Mouse (Mus musculus): ENCODE results near the gene Dand5. TPM values are rescaled to one million over a fixed set of nuclear protein-coding genes. Genes with fewer than 3 reads are reported as not detected.

Dand5 gene
- polyA plus RNA-seq, 1 experiment = 9.4 TPM

- Histone ChIP-seq H3K27ac (replicated peaks; ENCODE audit: low read depth, low read length) (peak overlapping the region; percentile 40), H3K4me3 (ENCODE audit: insufficient read depth, low read depth, low read length) (peak overlapping the region; percentile 80), H3K4me1 (ENCODE audit: control insufficient read depth, insufficient read depth, insufficient read length, low read length) (peaks cover 31% of the 10 kb centered on the region)
Measured at GRCm38 (mm10) chr8:84797971-84798370, 24.7 kb downstream of the Dand5 start.

GRCm38 (mm10) chr8:84797256-84797797 is 25.3 kb downstream of the Dand5 start:
- H3K4me3 ChIP-seq (ENCODE audit: insufficient read depth, low read depth, low read length) = no peak overlapping the region
- H3K27ac ChIP-seq (replicated peaks; ENCODE audit: low read depth, low read length) = peak overlapping the region; percentile 40; the same call in 1 of the 2 replicates
- peaks cover 33% of the 10 kb centered on the region for H3K4me1 ChIP-seq (ENCODE audit: control insufficient read depth, insufficient read depth, insufficient read length, low read length)

- Histone ChIP-seq H3K27ac (replicated peaks; ENCODE audit: low read depth, low read length) (peak overlapping the region; percentile 19; the same call in 1 of the 2 replicates), H3K4me1 (ENCODE audit: control insufficient read depth, insufficient read depth, insufficient read length, low read length) (peaks cover 45% of the 10 kb centered on the region), H3K4me3 (ENCODE audit: insufficient read depth, low read depth, low read length) (peak overlapping the region; percentile 1; the same call in 1 of the 2 replicates)
Measured at GRCm38 (mm10) chr8:84794486-84794885, 28.1 kb downstream of the Dand5 start.

- no peak overlapping the region for H3K27ac ChIP-seq (replicated peaks; ENCODE audit: low read depth, low read length)
- no peak overlapping the region; the same call in 1 of the 2 replicates for H3K4me3 ChIP-seq (ENCODE audit: insufficient read depth, low read depth, low read length)
- peaks cover 47% of the 10 kb centered on the region for H3K4me1 ChIP-seq (ENCODE audit: control insufficient read depth, insufficient read depth, insufficient read length, low read length)
Measured at GRCm38 (mm10) chr8:84793791-84794485, 28.7 kb downstream of the Dand5 start.

GRCm38 (mm10) chr8:84793134-84793533 is 29.5 kb downstream of the Dand5 start:
- Histone ChIP-seq H3K27ac (replicated peaks; ENCODE audit: low read depth, low read length) (no peak overlapping the region), H3K4me3 (ENCODE audit: insufficient read depth, low read depth, low read length) (no peak overlapping the region), H3K4me1 (ENCODE audit: control insufficient read depth, insufficient read depth, insufficient read length, low read length) (peaks cover 45% of the 10 kb centered on the region)

GRCm38 (mm10) chr8:84792429-84792947 is 30.1 kb downstream of the Dand5 start:
- Histone ChIP-seq H3K4me1 (ENCODE audit: control insufficient read depth, insufficient read depth, insufficient read length, low read length) (peaks cover 46% of the 10 kb centered on the region), H3K27ac (replicated peaks; ENCODE audit: low read depth, low read length) (no peak overlapping the region)

GRCm38 (mm10) chr8:84790537-84790936 is 32.1 kb downstream of the Dand5 start:
- peaks cover 62% of the 10 kb centered on the region for H3K4me1 ChIP-seq (ENCODE audit: control insufficient read depth, insufficient read depth, insufficient read length, low read length)
- H3K4me3 ChIP-seq (ENCODE audit: insufficient read depth, low read depth, low read length) = no peak overlapping the region
- H3K27ac ChIP-seq (replicated peaks; ENCODE audit: low read depth, low read length) = peak overlapping the region; percentile 52

More at GRCm38 (mm10) chr8:84792429-84792947, 30.1 kb downstream of the Dand5 start:
- no peak overlapping the region for H3K4me3 ChIP-seq (ENCODE audit: insufficient read depth, low read depth, low read length)

- Histone ChIP-seq H3K4me1 (ENCODE audit: control insufficient read depth, insufficient read depth, insufficient read length, low read length) (peaks cover 65% of the 10 kb centered on the region), H3K27ac (replicated peaks; ENCODE audit: low read depth, low read length) (peak overlapping the region; percentile 52), H3K4me3 (ENCODE audit: insufficient read depth, low read depth, low read length) (no peak overlapping the region)
Measured at GRCm38 (mm10) chr8:84789855-84790486, 32.7 kb downstream of the Dand5 start.

- Histone ChIP-seq H3K4me3 (ENCODE audit: insufficient read depth, low read depth, low read length) (no peak overlapping the region), H3K4me1 (ENCODE audit: control insufficient read depth, insufficient read depth, insufficient read length, low read length) (peaks cover 66% of the 10 kb centered on the region), H3K27ac (replicated peaks; ENCODE audit: low read depth, low read length) (peak overlapping the region; percentile 43)
Measured at GRCm38 (mm10) chr8:84789345-84789744, 33.3 kb downstream of the Dand5 start.

GRCm38 (mm10) chr8:84788896-84789295 is 33.7 kb downstream of the Dand5 start:
- H3K4me3 ChIP-seq (ENCODE audit: insufficient read depth, low read depth, low read length) = no peak overlapping the region
- peak overlapping the region; percentile 75 for H3K27ac ChIP-seq (replicated peaks; ENCODE audit: low read depth, low read length)
- peaks cover 65% of the 10 kb centered on the region for H3K4me1 ChIP-seq (ENCODE audit: control insufficient read depth, insufficient read depth, insufficient read length, low read length)

GRCm38 (mm10) chr8:84787523-84788302 is 34.9 kb downstream of the Dand5 start:
- peak overlapping the region; percentile 75 for H3K27ac ChIP-seq (replicated peaks; ENCODE audit: low read depth, low read length)

GRCm38 (mm10) chr8:84786801-84787467 is 35.7 kb downstream of the Dand5 start:
- Histone ChIP-seq H3K4me3 (ENCODE audit: insufficient read depth, low read depth, low read length) (peak overlapping the region; percentile 7; the same call in 1 of the 2 replicates), H3K27ac (replicated peaks; ENCODE audit: low read depth, low read length) (peak overlapping the region; percentile 56), H3K4me1 (ENCODE audit: control insufficient read depth, insufficient read depth, insufficient read length, low read length) (peaks cover 66% of the 10 kb centered on the region)

More at GRCm38 (mm10) chr8:84787523-84788302, 34.9 kb downstream of the Dand5 start:
- H3K4me1 ChIP-seq (ENCODE audit: control insufficient read depth, insufficient read depth, insufficient read length, low read length) = peaks cover 61% of the 10 kb centered on the region
- H3K4me3 ChIP-seq (ENCODE audit: insufficient read depth, low read depth, low read length) = no peak overlapping the region

GRCm38 (mm10) chr8:84785756-84786677 is 36.6 kb downstream of the Dand5 start:
- H3K4me1 ChIP-seq (ENCODE audit: control insufficient read depth, insufficient read depth, insufficient read length, low read length) = peaks cover 72% of the 10 kb centered on the region
- H3K27ac ChIP-seq (replicated peaks; ENCODE audit: low read depth, low read length) = no peak overlapping the region
- peak overlapping the region; percentile 56 for H3K4me3 ChIP-seq (ENCODE audit: insufficient read depth, low read depth, low read length)

GRCm38 (mm10) chr8:84785506-84785755 is 37.2 kb downstream of the Dand5 start:
- no peak overlapping the region for H3K27ac ChIP-seq (replicated peaks; ENCODE audit: low read depth, low read length)
- peak overlapping the region; percentile 56 for H3K4me3 ChIP-seq (ENCODE audit: insufficient read depth, low read depth, low read length)
- H3K4me1 ChIP-seq (ENCODE audit: control insufficient read depth, insufficient read depth, insufficient read length, low read length) = peaks cover 66% of the 10 kb centered on the region
